Mouse (Mus musculus) limb, embryonic 11.5 days (tissue): ENCODE results near the gene Abi3. TPM values are rescaled to one million over a fixed set of nuclear protein-coding genes. Genes with fewer than 3 reads are reported as not detected.

ENCODE experiments used
- ATAC-seq: fragments of 200-750 bp; cut with Nextera tagmentation; 2 replicates; pipeline ENCODE4 v1.8.0; 2017; ENCODE audit warnings: low read depth; ENCODE audit not compliant: insufficient number of reproducible peaks, low FRiP score, low TSS enrichment
- DNase-seq: peaks from one replicate; pipeline ENCODE4 v3.0.0-alpha.2; 2015; ENCODE audit warnings: low spot score
- H3K27ac ChIP-seq: fragments of 300-500 bp; sonication (generic); replicated peaks from 2 replicates; pipeline ENCODE4 v1.5.1; 2014; ENCODE audit warnings: low read depth, mild to moderate bottlenecking, low read length
- H3K27me3 ChIP-seq: fragments of 300-500 bp; sonication (generic); 2 replicates; pipeline ENCODE4 v1.6.1; 2014; ENCODE audit warnings: mild to moderate bottlenecking, low read length, mixed read lengths; ENCODE audit not compliant: control insufficient read depth, insufficient read depth
- H3K36me3 ChIP-seq: fragments of 300-500 bp; sonication (generic); 2 replicates; pipeline ENCODE4 v1.6.1; 2014; ENCODE audit warnings: mild to moderate bottlenecking, low read length, moderate library complexity, mixed read lengths; ENCODE audit not compliant: control insufficient read depth, insufficient read depth
- H3K4me1 ChIP-seq: fragments of 300-500 bp; sonication (generic); 2 replicates; pipeline ENCODE4 v1.6.1; 2014; ENCODE audit warnings: low read length, mixed read lengths; ENCODE audit not compliant: control insufficient read depth, insufficient read depth
- H3K4me2 ChIP-seq: fragments of 300-500 bp; sonication (generic); 2 replicates; pipeline ENCODE4 v1.6.1; 2014; ENCODE audit warnings: low read depth, mild to moderate bottlenecking, moderate library complexity; ENCODE audit not compliant: severe bottlenecking
- H3K4me3 ChIP-seq: fragments of 300-500 bp; sonication (generic); 2 replicates; pipeline ENCODE4 v1.5.1; 2014; ENCODE audit warnings: low read depth, low read length
- H3K9ac ChIP-seq: fragments of 300-500 bp; sonication (generic); 2 replicates; pipeline ENCODE4 v1.6.1; 2014; ENCODE audit warnings: mild to moderate bottlenecking, low read length
- H3K9me3 ChIP-seq: fragments of 300-500 bp; sonication (generic); 2 replicates; pipeline ENCODE4 v1.6.1; 2016; ENCODE audit warnings: low read length; ENCODE audit not compliant: control insufficient read depth
- WGBS: fragments of 180-500 bp; shearing (Covaris S2); extraction: QIAGEN DNeasy Blood & Tissue Kit; methylation state at CpG from one replicate; pipeline ENCODE4 v1.1.7; 2014; 5-methylcytosine and 5-hydroxymethylcytosine counted together
- polyA plus RNA-seq: library from polyadenylated mRNA; unstranded; fragments of >200 nt; fragmentation: Nextera tagmentation; extraction: Ambion mirVana; gene quantifications from 2 replicates; pipeline ENCODE4 v1.2.1, GENCODE M21; 2014

Gene Abi3
- polyA plus RNA-seq, 1 experiment from 2014 or later, result 1.4 TPM

DNA sequence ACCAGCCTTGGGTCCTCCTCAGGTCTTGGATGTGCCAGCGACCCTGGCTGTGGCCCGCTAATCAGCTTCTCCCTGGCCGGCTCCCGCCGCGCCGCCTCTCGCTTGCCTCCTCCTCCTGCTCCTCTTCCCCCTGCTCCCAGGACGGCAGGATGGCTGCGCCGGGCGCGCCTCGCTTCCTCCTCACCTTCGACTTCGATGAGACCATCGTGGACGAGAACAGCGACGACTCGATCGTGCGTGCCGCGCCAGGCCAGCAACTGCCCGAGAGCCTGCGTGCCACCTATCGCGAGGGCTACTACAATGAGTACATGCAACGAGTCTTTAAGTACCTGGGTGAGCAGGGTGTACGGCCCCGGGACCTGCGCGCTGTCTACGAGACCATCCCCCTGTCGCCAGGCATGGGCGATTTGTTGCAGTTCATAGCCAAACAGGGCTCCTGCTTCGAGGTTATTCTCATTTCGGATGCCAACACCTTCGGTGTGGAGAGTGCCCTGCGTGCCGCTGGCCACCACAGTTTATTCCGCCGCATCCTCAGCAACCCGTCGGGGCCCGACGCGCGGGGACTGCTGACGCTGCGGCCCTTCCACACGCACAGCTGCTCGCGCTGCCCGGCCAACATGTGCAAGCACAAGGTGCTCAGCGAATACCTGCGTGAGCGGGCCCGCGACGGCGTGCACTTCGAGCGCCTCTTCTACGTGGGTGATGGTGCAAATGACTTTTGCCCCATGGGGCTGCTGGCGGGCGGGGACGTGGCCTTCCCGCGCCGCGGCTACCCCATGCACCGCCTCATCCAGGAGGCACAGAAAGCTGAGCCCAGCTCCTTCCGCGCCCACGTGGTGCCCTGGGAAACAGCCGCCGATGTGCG is 11.6 kb downstream of the Abi3 start:
- DNase-seq (peak; percentile 52), ATAC-seq (no peak)
- Histone ChIP-seq H3K9me3 (no peaks in the 10 kb centered on the region), H3K9ac (no peak overlapping the region; the same call in 1 of the 2 replicates), H3K4me1 (peaks cover 12% of the 10 kb centered on the region), H3K27ac (no peak overlapping the region), H3K27me3 (peaks cover 91% of the 10 kb centered on the region), H3K36me3 (no peaks in the 10 kb centered on the region), H3K4me3 (peak overlapping the region; percentile 20), H3K4me2 (peak overlapping the region; percentile 36)
- 4% methylated on average over 78 of the region's 80 CpGs for WGBS

DNA sequence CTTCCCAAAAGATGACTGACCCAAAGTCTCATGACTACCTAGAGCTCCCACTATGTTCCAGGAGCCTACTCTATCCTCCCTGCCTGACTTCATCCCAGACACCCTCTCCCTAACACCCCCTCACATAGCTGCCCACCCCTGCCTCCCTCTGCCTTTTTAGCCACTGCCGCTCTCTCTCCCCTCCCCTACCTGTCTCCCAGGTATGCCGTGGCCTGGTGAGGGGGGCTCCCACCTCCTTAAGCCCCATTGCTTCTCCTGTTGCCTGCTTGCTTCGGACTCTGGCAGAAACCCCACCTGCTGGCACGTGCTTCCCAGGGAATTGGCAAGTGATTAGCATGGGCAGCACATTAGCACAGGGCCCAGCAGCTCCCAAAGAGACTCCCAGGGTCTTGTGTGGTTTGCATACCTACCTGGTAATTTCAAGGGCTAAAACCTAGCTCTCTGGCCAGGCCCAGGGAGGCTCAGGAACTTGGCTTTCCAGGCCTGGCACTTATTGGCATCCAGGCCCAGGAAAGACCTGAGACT is 12.7 kb downstream of the Abi3 start:
- Histone ChIP-seq H3K27ac (no peak overlapping the region), H3K9me3 (no peaks in the 10 kb centered on the region), H3K27me3 (peaks cover 88% of the 10 kb centered on the region), H3K9ac (no peak overlapping the region), H3K36me3 (no peaks in the 10 kb centered on the region), H3K4me2 (no peak overlapping the region), H3K4me3 (no peak overlapping the region), H3K4me1 (peaks cover 14% of the 10 kb centered on the region)
- WGBS, result 21% methylated on average over 4 of the region's 4 CpGs
- DNase-seq (no peak), ATAC-seq (no peak)

- H3K4me2 ChIP-seq, result no peak overlapping the region
- H3K27ac ChIP-seq, result no peak overlapping the region
- H3K36me3 ChIP-seq, result no peaks in the 10 kb centered on the region
- peaks cover 78% of the 10 kb centered on the region for H3K27me3 ChIP-seq
- H3K4me1 ChIP-seq, result peaks cover 6% of the 10 kb centered on the region; the same call in 1 of the 2 replicates
- no peak for DNase-seq
- no peak overlapping the region for H3K4me3 ChIP-seq
- no peak overlapping the region for H3K9ac ChIP-seq
- WGBS, result 79% methylated on average over 11 of the region's 11 CpGs
- H3K9me3 ChIP-seq, result no peaks in the 10 kb centered on the region
- no peak for ATAC-seq
These were observed 13.9 kb downstream of the Abi3 start for GRCm38 (mm10) chr11:95828181-95828964.

- DNase-seq, result peak; percentile 80
- no peak for ATAC-seq
- no peak overlapping the region for H3K9ac ChIP-seq
- H3K4me2 ChIP-seq, result no peak overlapping the region
- no peak overlapping the region for H3K27ac ChIP-seq
- peaks cover 73% of the 10 kb centered on the region for H3K27me3 ChIP-seq
- no peaks in the 10 kb centered on the region for H3K9me3 ChIP-seq
- peaks cover 6% of the 10 kb centered on the region; the same call in 1 of the 2 replicates for H3K4me1 ChIP-seq
- 18% methylated on average over 3 of the region's 3 CpGs for WGBS
- H3K4me3 ChIP-seq, result no peak overlapping the region
- no peaks in the 10 kb centered on the region for H3K36me3 ChIP-seq
These were observed 14.7 kb downstream of the Abi3 start for GRCm38 (mm10) chr11:95827464-95828085.

- H3K4me3 ChIP-seq, result no peak overlapping the region
- no peak overlapping the region for H3K27ac ChIP-seq
- no peak overlapping the region for H3K9ac ChIP-seq
- no peaks in the 10 kb centered on the region for H3K9me3 ChIP-seq
- DNase-seq (no peak), ATAC-seq (no peak)
- no peak overlapping the region for H3K4me2 ChIP-seq
- H3K4me1 ChIP-seq, result peaks cover 6% of the 10 kb centered on the region; the same call in 1 of the 2 replicates
- 29% methylated on average over 3 of the region's 3 CpGs for WGBS
- H3K36me3 ChIP-seq, result no peaks in the 10 kb centered on the region
- peaks cover 68% of the 10 kb centered on the region for H3K27me3 ChIP-seq
These were observed 15.2 kb downstream of the Abi3 start for GRCm38 (mm10) chr11:95827168-95827447.

GRCm38 (mm10) chr11:95826317-95827167 is 15.7 kb downstream of the Abi3 start:
- DNase-seq, result no peak
- Histone ChIP-seq H3K4me3 (no peak overlapping the region), H3K36me3 (no peaks in the 10 kb centered on the region), H3K27ac (no peak overlapping the region), H3K9ac (no peak overlapping the region), H3K27me3 (peaks cover 62% of the 10 kb centered on the region), H3K4me2 (no peak overlapping the region), H3K9me3 (no peaks in the 10 kb centered on the region), H3K4me1 (peaks cover 6% of the 10 kb centered on the region; the same call in 1 of the 2 replicates)
- ATAC-seq, result no peak
- WGBS, result 60% methylated on average over 6 of the region's 6 CpGs

GRCm38 (mm10) chr11:95825625-95826024 is 16.7 kb downstream of the Abi3 start:
- Histone ChIP-seq H3K27ac (no peak overlapping the region), H3K4me2 (no peak overlapping the region), H3K4me3 (no peak overlapping the region), H3K36me3 (no peaks in the 10 kb centered on the region), H3K27me3 (peaks cover 53% of the 10 kb centered on the region), H3K4me1 (peaks cover 2% of the 10 kb centered on the region; the same call in 1 of the 2 replicates), H3K9ac (no peak overlapping the region), H3K9me3 (no peaks in the 10 kb centered on the region)
- WGBS, result 69% methylated on average over 3 of the region's 3 CpGs
- DNase-seq (no peak), ATAC-seq (no peak)
